Mouse (Mus musculus): ENCODE results near the gene Hamp2.
"Not testable (repeated sequence)": the region's sequence is repeated elsewhere in the genome, so short reads cannot be mapped to it uniquely, and the experiment has no call there.

Gene Hamp2

GRCm38 (mm10) chr7:30924581-30924980, at the start of gene Hamp2:
Hamp2 (minus strand) TSS chr7:30924681.
- not testable (repeated sequence) for DNase-seq

GRCm38 (mm10) chr7:30973501-30974289, 49.2 kb upstream of the Hamp2 start, which contains the start of gene Fam187b:
Fam187b (plus strand) TSS chr7:30973790.
- DNase-seq, result peak; percentile 95

GRCm38 (mm10) chr7:30973251-30973500, 48.7 kb upstream of the Hamp2 start, which contains the start of gene Lsr:
Lsr (minus strand) TSS chr7:30973464.
- DNase-seq, result no peak

GRCm38 (mm10) chr7:30972426-30973250, 48.2 kb upstream of the Hamp2 start:
- no peak for DNase-seq

- no peak for DNase-seq
Observed at GRCm38 (mm10) chr7:30971901-30972300, 47.4 kb upstream of the Hamp2 start.

GRCm38 (mm10) chr7:30969174-30969573, 44.7 kb upstream of the Hamp2 start:
- no peak for DNase-seq

GRCm38 (mm10) chr7:30968611-30969010, 44.1 kb upstream of the Hamp2 start:
- no peak for DNase-seq

GRCm38 (mm10) chr7:30966657-30967056, 42.2 kb upstream of the Hamp2 start:
- no peak for DNase-seq

GRCm38 (mm10) chr7:30965677-30966076, 41.2 kb upstream of the Hamp2 start:
- no peak for DNase-seq

GRCm38 (mm10) chr7:30964366-30964765, 39.9 kb upstream of the Hamp2 start:
- DNase-seq, result peak; percentile 31

GRCm38 (mm10) chr7:30962862-30963261, 38.4 kb upstream of the Hamp2 start:
- no peak for DNase-seq

GRCm38 (mm10) chr7:30959786-30960349, 35.4 kb upstream of the Hamp2 start:
- DNase-seq, result no peak

GRCm38 (mm10) chr7:30958866-30959487, 34.5 kb upstream of the Hamp2 start:
- DNase-seq, result no peak

- peak; percentile 44 for DNase-seq
Observed at GRCm38 (mm10) chr7:30958109-30958865, 33.8 kb upstream of the Hamp2 start.

GRCm38 (mm10) chr7:30957367-30957783, 32.9 kb upstream of the Hamp2 start:
- DNase-seq, result peak; percentile 95

GRCm38 (mm10) chr7:30956756-30957366, 32.4 kb upstream of the Hamp2 start, which contains the start of gene Usf2:
Usf2 (minus strand) TSS chr7:30956803.
- peak; percentile 77 for DNase-seq

GRCm38 (mm10) chr7:30956357-30956751, 31.9 kb upstream of the Hamp2 start:
- DNase-seq, result peak; percentile 51

GRCm38 (mm10) chr7:30955584-30956356, 31.3 kb upstream of the Hamp2 start:
- DNase-seq, result peak; percentile 92

- DNase-seq, result no peak
Observed at GRCm38 (mm10) chr7:30954971-30955520, 30.6 kb upstream of the Hamp2 start.

- DNase-seq, result no peak
Observed at GRCm38 (mm10) chr7:30954036-30954435, 29.6 kb upstream of the Hamp2 start.

- DNase-seq, result no peak
Observed at GRCm38 (mm10) chr7:30953459-30953858, 29.0 kb upstream of the Hamp2 start.
